Comparison of ENCODE assay signal across 7 mouse cellular contexts in the genomic region with DNA sequence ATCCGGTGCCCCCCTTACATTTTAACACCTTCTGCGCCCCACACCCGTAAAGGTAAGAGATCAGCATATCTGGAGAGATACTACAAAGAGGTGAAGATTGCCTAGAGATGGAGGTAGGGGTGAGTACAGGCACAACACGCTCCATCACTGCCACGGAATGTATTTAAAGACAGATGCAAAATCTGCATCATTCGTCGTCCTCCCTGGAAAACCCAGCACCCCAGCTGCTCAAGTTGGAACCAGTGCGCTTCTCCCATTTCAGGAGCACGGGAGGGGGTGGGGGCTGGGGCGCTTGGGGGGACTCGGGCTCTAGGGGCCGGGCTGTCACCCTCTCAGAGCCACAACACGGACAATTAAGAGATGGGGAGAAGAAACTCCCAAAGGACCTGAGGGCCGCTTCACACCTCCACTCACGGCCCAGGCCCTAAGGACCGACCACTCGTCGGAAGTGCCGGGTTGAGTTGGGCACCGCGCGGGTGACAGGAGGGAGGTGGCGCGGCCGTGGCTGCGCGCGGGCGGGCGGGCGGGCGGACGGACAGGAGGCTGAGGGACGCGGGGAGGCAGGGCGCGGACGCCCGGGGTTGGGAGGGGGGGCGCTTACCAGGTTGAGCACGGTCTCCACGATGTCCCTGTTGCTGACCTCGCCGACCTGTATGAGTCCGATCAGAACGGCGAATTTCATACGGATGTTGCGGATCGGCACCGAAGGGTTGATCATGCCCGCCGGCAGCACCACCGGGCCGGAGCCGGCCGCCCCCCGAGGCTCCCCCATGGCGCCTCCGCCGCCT. TPM values are rescaled to one million over a fixed set of nuclear protein-coding genes. Genes with fewer than 3 reads are reported as not detected.
A peak's percentile ranks its signal among the peaks of the same experiment; 100 is the strongest.
DNase-seq lines count a peak whose midpoint lies in the region; ATAC-seq and TF ChIP-seq lines count a peak whose summit lies in the region.

No protein-coding gene starts in this region.

- H3K4me1 ChIP-seq in ES-Bruce4 (ENCODE audit: control insufficient read depth, insufficient read depth, low read length), result no peaks in the 10 kb centered on the region
- peaks cover 2% of the 10 kb centered on the region; the same call in 1 of the 2 replicates for H3K4me1 ChIP-seq in embryonic facial prominence, embryonic 11.5 days (ENCODE audit: control insufficient read depth, insufficient read depth, low read length)
- 0 out of 2 replicates have a peak, but pooled peaks cover 2% of the 10 kb centered on the region for H3K4me1 ChIP-seq in stomach, postnatal 0 days (replicated peaks; ENCODE audit: control insufficient read depth, insufficient read depth)

- H3K27me3 ChIP-seq in ES-Bruce4 (ENCODE audit: control insufficient read depth, insufficient read depth, low read length, poor library complexity, severe bottlenecking), result peaks cover 6% of the 10 kb centered on the region; the same call in 1 of the 2 replicates
- H3K27me3 ChIP-seq in embryonic facial prominence, embryonic 11.5 days (ENCODE audit: control insufficient read depth, insufficient read depth, low read length), result no peaks in the 10 kb centered on the region
- no peaks in the 10 kb centered on the region for H3K27me3 ChIP-seq in stomach, postnatal 0 days (ENCODE audit: control insufficient read depth, insufficient read depth, low read length)

- no peak overlapping the region for H3K27ac ChIP-seq in ES-Bruce4 (ENCODE audit: insufficient read depth, low read length)
- H3K27ac ChIP-seq in embryonic facial prominence, embryonic 11.5 days (replicated peaks; ENCODE audit: low read depth, low read length), result peak overlapping the region; percentile 85
- H3K27ac ChIP-seq in stomach, postnatal 0 days (replicated peaks), result peak overlapping the region; percentile 88

- peak; percentile 38 for DNase-seq in NIH3T3 (ENCODE audit: low read depth)
- peak; percentile 38 for DNase-seq in embryonic facial prominence, embryonic 11.5 days (ENCODE audit: low spot score)
- peak; percentile 17 to 27 for DNase-seq in heart, postnatal 14 days
- DNase-seq in left cerebral cortex, adult 11 months (ENCODE audit: low spot score), result peak; percentile 15
- DNase-seq in stomach, postnatal 0 days (ENCODE audit: low spot score), result peak; percentile 28

- H3K4me3 ChIP-seq in ES-Bruce4 (ENCODE audit: low read depth, low read length), result peak overlapping the region; percentile 81
- peak overlapping the region; percentile 91 for H3K4me3 ChIP-seq in embryonic facial prominence, embryonic 11.5 days (ENCODE audit: low read depth, low read length)
- H3K4me3 ChIP-seq in stomach, postnatal 0 days (ENCODE audit: low read depth, low read length), result peak overlapping the region; percentile 80

- intact Hi-C loops in heart, postnatal 14 days (cut with DNase I), result loop anchor here (5.0 kb wide), 2 partner anchors 85 to 100 kb away; no protein-coding TSS in a partner anchor

- no peaks in the 10 kb centered on the region for H3K36me3 ChIP-seq in ES-Bruce4 (ENCODE audit: control insufficient read depth, insufficient read depth, low read length, poor library complexity, severe bottlenecking)
- H3K36me3 ChIP-seq in embryonic facial prominence, embryonic 11.5 days (replicated peaks; ENCODE audit: control insufficient read depth, insufficient read depth, low read depth, low read length), result no peaks in the 10 kb centered on the region
- no peaks in the 10 kb centered on the region for H3K36me3 ChIP-seq in stomach, postnatal 0 days (ENCODE audit: control insufficient read depth, insufficient read depth, low read length)

- WGBS in embryonic facial prominence, embryonic 11.5 days, result under 1% methylated on average over 40 of the region's 61 CpGs
- under 1% methylated on average over 49 of the region's 61 CpGs for WGBS in stomach, postnatal 0 days

- no peak for TF ChIP-seq CTCF in ES-Bruce4 (IDR thresholded peaks at IDR 0.05; ENCODE audit: low read depth, low read length)
- no peak for TF ChIP-seq CTCF in stomach, postnatal 0 days (IDR thresholded peaks at IDR 0.05; ENCODE audit: low read depth)

- no peaks in the 10 kb centered on the region for H3K9me3 ChIP-seq in ES-Bruce4 (replicated peaks; ENCODE audit: control insufficient read depth, insufficient read depth, low read length, poor library complexity, severe bottlenecking)
- H3K9me3 ChIP-seq in embryonic facial prominence, embryonic 11.5 days (replicated peaks; ENCODE audit: control insufficient read depth, low read length), result no peaks in the 10 kb centered on the region
- no peaks in the 10 kb centered on the region for H3K9me3 ChIP-seq in stomach, postnatal 0 days (ENCODE audit: control insufficient read depth, low read length)

- TF ChIP-seq EP300 in ES-Bruce4 (IDR thresholded peaks at IDR 0.05; ENCODE audit: insufficient read depth, low read depth, low read length), result no peak
- TF ChIP-seq EP300 in stomach, postnatal 0 days (optimal IDR thresholded peaks at IDR 0.05), result no peak

- no peak for TF ChIP-seq POLR2A in ES-Bruce4 (IDR thresholded peaks at IDR 0.05; ENCODE audit: insufficient read depth, low read length)

- H3K4me2 ChIP-seq in embryonic facial prominence, embryonic 11.5 days (ENCODE audit: low read depth, low read length), result peak overlapping the region; percentile 85
- H3K4me2 ChIP-seq in stomach, postnatal 0 days (replicated peaks; ENCODE audit: low read depth), result peak overlapping the region; percentile 84

- peak; percentile 68 for ATAC-seq in embryonic facial prominence, embryonic 11.5 days (replicated peaks; ENCODE audit: insufficient number of reproducible peaks, low FRiP score, low TSS enrichment, low read depth)
- 0 out of 2 replicates have a peak, but pooled peaks have one; percentile 17 for ATAC-seq in megakaryocyte progenitor cell, adult 5-6 weeks (replicated peaks; ENCODE audit: poor library complexity)
- ATAC-seq in stomach, postnatal 0 days (ENCODE audit: low FRiP score, low TSS enrichment), result peak; percentile 62

- H3K9ac ChIP-seq in ES-Bruce4 (ENCODE audit: low read depth, poor library complexity, severe bottlenecking), result peak overlapping the region; percentile 81
- peak overlapping the region; percentile 88 for H3K9ac ChIP-seq in embryonic facial prominence, embryonic 11.5 days (replicated peaks; ENCODE audit: low read length)
- peak overlapping the region; percentile 78 for H3K9ac ChIP-seq in stomach, postnatal 0 days (ENCODE audit: low read length)

RNA-seq across cellular contexts. Expression of gene Nbea, which starts 0.9 kb away (rescaled TPM):
- polyA plus RNA-seq in ES-Bruce4 (2011; ENCODE audit: insufficient read depth, insufficient read length, low read depth, missing spikeins), result 5.8 and 6.1 TPM in 2 replicates
- 20.4 and 22.6 TPM in 2 replicates for polyA plus RNA-seq in embryonic facial prominence, embryonic 11.5 days (2014; fragmentation: Nextera tagmentation; extraction: Ambion mirVana)
- 10 to 100 TPM; 18.5 to 19.9 TPM for total RNA-seq in heart, postnatal 14 days (2021)
- 0.27 TPM in 1 of 2 replicates, not detected in the other for total RNA-seq in megakaryocyte progenitor cell, adult 5-6 weeks (2015)
- total RNA-seq in megakaryocyte progenitor cell, adult 5-6 weeks (2017), result under 0.01 and 0.84 TPM in 2 replicates
- polyA plus RNA-seq in stomach, postnatal 0 days (2015; fragmentation: Nextera tagmentation; extraction: Ambion mirVana), result 4.3 and 5.0 TPM in 2 replicates

Comparison
In these comparisons a context has a peak if more than half of its experiments do, and no peak if none do; other contexts are left out.
1. ATAC-seq: peak in every context shown above with its lines; median percentile 68 in embryonic facial prominence, embryonic 11.5 days; 62 in stomach, postnatal 0 days; 17 in megakaryocyte progenitor cell, adult 5-6 weeks.